Mouse (Mus musculus) forebrain, embryonic 13.5 days (tissue): Measurements from ENCODE around the gene Pigk. TPM values are rescaled to one million over a fixed set of nuclear protein-coding genes. Genes with fewer than 3 reads are reported as not detected.
A peak's percentile ranks its signal among the peaks of the same experiment; 100 is the strongest.
"Not testable (repeated sequence)": the region's sequence is repeated elsewhere in the genome, so short reads cannot be mapped to it uniquely, and the experiment has no call there.

Experiments used
- ATAC-seq: fragments of 200-750 bp; cut with Nextera tagmentation; 2 replicates; pipeline ENCODE4 v1.8.0; 2017
- H3K27ac ChIP-seq: fragments of 300-500 bp; sonication (generic); 2 replicates; pipeline ENCODE4 v1.5.1; 2015; ENCODE audit warnings: inconsistent platforms, mild to moderate bottlenecking, moderate library complexity
- H3K27me3 ChIP-seq: fragments of 300-500 bp; sonication (generic); 2 replicates; pipeline ENCODE4 v1.6.1; 2015; ENCODE audit warnings: mild to moderate bottlenecking, inconsistent platforms
- H3K36me3 ChIP-seq: fragments of 300-500 bp; sonication (generic); 2 replicates; pipeline ENCODE4 v1.6.1; 2015; ENCODE audit warnings: mild to moderate bottlenecking, inconsistent platforms; ENCODE audit not compliant: poor library complexity, severe bottlenecking
- H3K4me1 ChIP-seq: fragments of 300-500 bp; sonication (generic); 2 replicates; pipeline ENCODE4 v1.6.1; 2015; ENCODE audit warnings: inconsistent platforms
- H3K4me2 ChIP-seq: fragments of 300-500 bp; sonication (generic); 2 replicates; pipeline ENCODE4 v1.6.1; 2015; ENCODE audit warnings: inconsistent platforms, mild to moderate bottlenecking, moderate library complexity
- H3K4me3 ChIP-seq: fragments of 300-500 bp; sonication (generic); 2 replicates; pipeline ENCODE4 v1.5.1; 2015; ENCODE audit warnings: mild to moderate bottlenecking, inconsistent platforms
- H3K9ac ChIP-seq: fragments of 300-500 bp; sonication (generic); 2 replicates; pipeline ENCODE4 v1.6.1; 2015; ENCODE audit warnings: mild to moderate bottlenecking, inconsistent platforms
- H3K9me3 ChIP-seq: fragments of 300-500 bp; sonication (generic); replicated peaks from 2 replicates; pipeline ENCODE4 v1.6.1; 2016; ENCODE audit warnings: inconsistent platforms
- WGBS: fragments of 180-500 bp; shearing (Covaris S2); methylation state at CpG from one replicate; pipeline ENCODE4 v1.1.7; 2015; 5-methylcytosine and 5-hydroxymethylcytosine counted together
- polyA plus RNA-seq: library from polyadenylated mRNA; unstranded; fragments of >200 nt; fragmentation: Nextera tagmentation; extraction: Ambion mirVana; gene quantifications from 2 replicates; pipeline ENCODE4 v1.2.1, GENCODE M21; 2015

The Pigk gene
- polyA plus RNA-seq, 1 experiment from 2014 or later, result 29.0 TPM

DNA sequence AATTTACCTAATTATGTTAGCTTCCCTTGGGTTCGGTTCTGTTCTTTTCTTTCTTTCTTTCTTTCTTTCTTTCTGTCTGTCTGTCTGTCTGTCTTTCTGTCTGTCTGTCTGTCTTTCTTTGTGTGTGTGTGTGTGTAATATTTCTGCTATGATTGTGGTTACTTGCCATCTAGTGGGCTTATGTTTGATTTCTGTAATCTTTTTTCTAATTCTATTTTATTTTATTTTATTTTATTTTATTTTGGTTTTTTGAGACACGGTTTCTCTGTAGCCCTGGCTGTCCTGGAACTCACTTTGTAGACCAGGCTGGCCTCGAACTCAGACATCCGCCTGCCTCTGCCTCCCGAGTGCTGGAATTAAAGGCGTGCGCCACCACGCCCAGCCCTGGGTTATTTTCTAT is 12.4 kb upstream of the Pigk start:
- not testable (repeated sequence) for H3K36me3 ChIP-seq, H3K4me3 ChIP-seq, H3K4me1 ChIP-seq, ATAC-seq, H3K27ac ChIP-seq, H3K27me3 ChIP-seq, H3K9me3 ChIP-seq, H3K9ac ChIP-seq, H3K4me2 ChIP-seq
- 88% methylated on average over 8 of the region's 8 CpGs for WGBS

DNA sequence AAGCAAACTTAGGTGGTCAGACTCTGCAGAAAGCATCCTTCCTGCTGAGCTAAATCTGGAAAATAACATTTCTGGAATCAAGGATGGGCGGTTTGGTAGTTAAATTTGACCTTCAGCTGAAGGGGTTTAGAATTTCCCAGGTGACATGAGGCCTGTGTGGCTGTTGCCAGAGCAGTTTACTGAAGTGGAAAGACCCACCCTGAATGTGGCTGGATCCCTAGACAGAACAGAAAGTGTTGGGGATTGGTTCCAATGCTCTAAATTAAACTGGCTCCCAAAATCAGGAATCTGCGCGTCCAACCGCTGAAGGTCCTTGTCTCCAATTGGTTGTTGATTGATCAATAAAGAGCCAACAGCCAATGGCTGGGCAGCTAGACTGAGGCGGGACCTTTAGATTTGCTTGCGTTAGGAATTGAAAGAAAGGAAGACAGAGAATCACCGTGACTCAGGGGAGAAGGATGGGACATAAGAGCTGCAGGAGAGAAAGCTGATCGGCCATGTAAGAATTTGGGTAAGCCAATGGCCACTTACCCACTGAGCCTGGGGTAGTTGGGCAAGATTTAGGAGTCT is 11.5 kb upstream of the Pigk start:
- Histone ChIP-seq H3K36me3 (no peaks in the 10 kb centered on the region), H3K9ac (no peak overlapping the region), H3K4me1 (no peaks in the 10 kb centered on the region), H3K4me3 (peak overlapping the region; percentile 23; the same call in 1 of the 2 replicates), H3K9me3 (no peaks in the 10 kb centered on the region), H3K4me2 (peak overlapping the region; percentile 44), H3K27ac (no peak overlapping the region), H3K27me3 (no peaks in the 10 kb centered on the region)
- 45% methylated on average over 8 of the region's 8 CpGs for WGBS
- ATAC-seq, result peak; percentile 68

DNA sequence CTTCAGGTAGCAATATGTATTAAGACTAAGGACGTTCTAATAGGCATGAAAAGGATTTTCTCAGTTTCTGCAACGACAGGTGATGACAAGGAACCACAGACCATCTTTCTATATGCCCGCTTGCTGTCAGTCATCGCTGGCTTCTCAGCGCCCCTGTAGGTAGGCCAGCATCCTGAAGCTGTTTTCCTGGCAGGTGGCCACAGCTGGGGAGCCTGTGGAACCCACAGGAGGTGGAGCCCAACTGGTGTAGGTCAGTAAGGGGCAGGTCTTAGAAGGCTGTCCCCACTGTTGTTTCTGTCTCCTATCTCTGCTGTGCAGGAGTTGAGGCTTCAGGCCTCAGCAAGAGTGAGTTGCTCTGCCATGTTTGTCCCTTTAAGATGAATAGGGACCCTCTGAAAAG is 8.1 kb upstream of the Pigk start:
- no peaks in the 10 kb centered on the region for H3K4me1 ChIP-seq
- 76% methylated on average over 5 of the region's 5 CpGs for WGBS
- ATAC-seq, result no peak

DNA sequence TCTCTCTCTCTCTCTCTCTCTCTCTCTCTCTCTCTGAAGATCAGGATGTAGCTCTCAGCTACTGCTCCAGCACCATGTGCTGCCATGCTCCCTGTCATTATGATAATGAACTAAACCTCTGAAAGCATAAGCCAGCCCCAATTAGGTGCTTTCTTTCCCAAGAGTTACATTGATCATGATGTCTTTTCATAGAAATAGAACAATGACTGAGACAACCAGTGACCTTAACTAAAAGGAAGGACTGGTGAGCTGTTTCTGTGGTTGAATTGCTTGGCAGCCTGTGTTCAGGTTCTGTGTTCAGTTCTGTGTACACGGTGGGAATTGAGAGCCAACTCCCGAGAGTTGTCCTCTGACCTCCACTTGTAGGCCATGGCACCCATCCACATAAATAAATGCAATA is 7.0 kb upstream of the Pigk start:
- no peak overlapping the region for H3K9ac ChIP-seq
- no peak overlapping the region for H3K4me2 ChIP-seq
- H3K27ac ChIP-seq, result no peak overlapping the region
- no peaks in the 10 kb centered on the region for H3K36me3 ChIP-seq
- no peaks in the 10 kb centered on the region for H3K9me3 ChIP-seq
- no peak overlapping the region for H3K4me3 ChIP-seq
- no peaks in the 10 kb centered on the region for H3K4me1 ChIP-seq
- no peak for ATAC-seq
- WGBS, result 80% methylated on average over 2 of the region's 2 CpGs
- H3K27me3 ChIP-seq, result 0 out of 2 replicates have a peak, but pooled peaks cover under 1% of the 10 kb centered on the region

More for the DNA sequence above, 8.1 kb upstream of the Pigk start:
- Histone ChIP-seq H3K4me3 (no peak overlapping the region), H3K27ac (no peak overlapping the region), H3K9ac (no peak overlapping the region), H3K9me3 (no peaks in the 10 kb centered on the region), H3K27me3 (no peaks in the 10 kb centered on the region), H3K4me2 (no peak overlapping the region), H3K36me3 (no peaks in the 10 kb centered on the region)

DNA sequence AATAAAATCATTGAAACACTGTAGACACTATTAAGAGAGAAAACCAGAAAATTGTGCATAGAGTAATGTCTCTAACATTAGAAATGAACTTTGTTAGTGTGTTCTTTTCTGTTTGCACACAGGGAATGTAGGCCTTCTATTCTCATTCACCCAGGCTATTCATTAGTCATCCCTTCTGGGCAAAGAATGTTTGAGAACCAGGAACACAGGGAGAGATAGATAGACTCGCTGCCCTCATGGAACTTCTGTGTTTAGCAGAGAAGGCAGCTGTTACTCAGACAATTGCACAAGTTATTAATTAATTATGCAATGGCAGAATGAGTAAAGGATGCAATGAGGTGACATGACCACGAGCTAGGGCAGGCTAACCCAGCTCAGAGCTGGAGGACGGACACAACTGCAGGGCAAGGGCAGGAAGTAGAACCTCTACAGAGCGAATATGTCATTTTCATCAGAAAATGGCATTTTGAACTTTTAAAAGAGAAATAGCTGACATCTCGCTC is 6.5 kb upstream of the Pigk start:
- H3K36me3 ChIP-seq, result no peaks in the 10 kb centered on the region
- H3K4me2 ChIP-seq, result no peak overlapping the region
- 84% methylated on average over 5 of the region's 5 CpGs for WGBS
- ATAC-seq, result no peak
- H3K27ac ChIP-seq, result no peak overlapping the region
- H3K4me3 ChIP-seq, result no peak overlapping the region
- no peaks in the 10 kb centered on the region for H3K9me3 ChIP-seq
- H3K4me1 ChIP-seq, result no peaks in the 10 kb centered on the region
- no peak overlapping the region for H3K9ac ChIP-seq
- H3K27me3 ChIP-seq, result 0 out of 2 replicates have a peak, but pooled peaks cover 5% of the 10 kb centered on the region

DNA sequence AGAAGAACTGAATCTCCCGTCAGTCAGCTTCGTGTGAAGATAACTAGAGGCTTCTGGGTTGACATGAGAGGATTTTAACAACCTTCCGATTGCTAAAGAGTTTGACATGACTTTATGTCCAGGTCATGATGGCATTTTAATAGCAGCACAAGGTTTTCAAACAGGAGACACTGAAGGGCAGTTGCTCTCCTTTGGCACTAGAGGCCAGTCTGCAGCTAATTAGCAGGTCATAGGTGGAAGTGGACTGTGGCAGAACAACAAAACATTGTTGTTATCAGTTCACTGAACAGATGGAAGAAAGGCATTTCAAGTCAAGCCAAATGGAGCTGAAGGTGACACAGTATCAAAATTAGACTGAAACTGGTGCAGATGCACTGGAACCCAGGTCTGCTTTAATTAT is 4.0 kb upstream of the Pigk start:
- Histone ChIP-seq H3K4me1 (peaks cover 5% of the 10 kb centered on the region), H3K4me2 (no peak overlapping the region), H3K27ac (no peak overlapping the region), H3K4me3 (no peak overlapping the region), H3K36me3 (no peaks in the 10 kb centered on the region), H3K9me3 (no peaks in the 10 kb centered on the region), H3K9ac (no peak overlapping the region), H3K27me3 (0 out of 2 replicates have a peak, but pooled peaks cover 5% of the 10 kb centered on the region)
- no peak for ATAC-seq
- WGBS, result 82% methylated on average over 3 of the region's 3 CpGs

DNA sequence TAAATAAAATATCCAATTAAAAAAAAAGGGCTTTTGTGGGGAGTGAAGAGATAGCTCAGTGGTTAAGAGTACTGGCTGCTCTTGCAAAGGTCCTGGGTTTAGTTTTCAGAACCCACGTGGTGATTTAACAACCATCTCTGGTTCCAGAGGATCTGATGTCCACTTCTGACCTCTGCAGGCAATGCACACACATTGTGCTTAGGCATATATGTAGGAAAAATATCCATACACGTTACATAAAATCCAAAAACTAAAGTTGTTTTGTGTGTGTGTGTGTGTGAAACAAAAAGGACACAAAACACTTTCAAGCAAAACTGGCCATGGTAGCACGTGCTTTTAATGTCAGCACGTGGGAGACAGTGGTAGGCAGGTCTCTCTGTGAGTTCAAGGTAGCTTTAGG is 943 bp upstream of the Pigk start:
- Histone ChIP-seq H3K27ac (no peak overlapping the region), H3K9ac (no peak overlapping the region), H3K4me1 (peaks cover 11% of the 10 kb centered on the region), H3K36me3 (no peaks in the 10 kb centered on the region), H3K4me3 (no peak overlapping the region), H3K9me3 (no peaks in the 10 kb centered on the region), H3K27me3 (0 out of 2 replicates have a peak, but pooled peaks cover 5% of the 10 kb centered on the region), H3K4me2 (no peak overlapping the region)
- 77% methylated on average over 4 of the region's 4 CpGs for WGBS
- ATAC-seq, result no peak

DNA sequence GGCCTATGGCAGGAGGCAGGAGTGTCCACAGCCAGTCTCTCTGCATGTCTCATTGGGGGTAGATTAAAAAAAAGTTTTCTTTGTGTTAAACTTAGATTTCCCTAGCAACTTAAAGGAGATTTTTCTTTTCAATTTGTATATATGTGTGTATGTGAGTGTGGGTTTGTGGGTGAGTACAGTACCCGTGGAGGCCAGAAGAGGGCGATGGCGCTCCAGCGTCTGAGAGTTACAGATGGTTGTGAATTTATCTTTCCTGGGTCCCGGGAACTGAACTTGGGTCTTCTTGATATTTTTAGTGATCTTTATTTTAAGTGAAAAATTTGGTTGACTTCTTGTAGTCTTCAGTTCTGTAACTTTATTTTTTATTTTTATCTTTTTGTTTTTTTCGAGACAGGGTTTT is 7.4 kb downstream of the Pigk start:
- no peaks in the 10 kb centered on the region for H3K27me3 ChIP-seq
- H3K4me3 ChIP-seq, result no peak overlapping the region
- H3K4me2 ChIP-seq, result no peak overlapping the region
- no peaks in the 10 kb centered on the region for H3K9me3 ChIP-seq
- H3K9ac ChIP-seq, result no peak overlapping the region
- H3K4me1 ChIP-seq, result no peaks in the 10 kb centered on the region
- ATAC-seq, result no peak
- H3K27ac ChIP-seq, result no peak overlapping the region
- peaks cover 15% of the 10 kb centered on the region for H3K36me3 ChIP-seq
- 85% methylated on average over 6 of the region's 6 CpGs for WGBS

DNA sequence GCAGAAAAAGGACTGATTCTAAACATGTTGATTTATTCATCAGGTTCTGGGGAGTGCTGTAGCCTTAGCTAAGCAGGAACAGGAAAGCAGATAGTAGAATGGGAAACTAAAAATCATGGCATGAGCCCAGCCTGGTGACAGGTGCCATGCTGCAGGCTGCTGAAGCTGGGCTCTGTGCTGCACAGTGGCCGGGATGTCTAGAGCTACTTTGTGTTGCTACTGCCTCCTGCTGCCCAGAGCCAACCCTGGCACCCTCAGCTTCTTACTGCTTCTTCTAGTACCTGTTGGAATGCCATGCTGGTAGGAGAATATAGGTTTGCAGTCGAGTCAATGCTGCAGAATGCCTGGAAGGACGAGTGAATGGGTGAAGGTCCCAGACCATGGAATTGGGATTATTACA is 8.9 kb downstream of the Pigk start:
- Histone ChIP-seq H3K27me3 (no peaks in the 10 kb centered on the region), H3K4me1 (0 out of 2 replicates have a peak, but pooled peaks cover 3% of the 10 kb centered on the region), H3K4me2 (no peak overlapping the region), H3K4me3 (no peak overlapping the region), H3K36me3 (peaks cover 15% of the 10 kb centered on the region), H3K27ac (no peak overlapping the region), H3K9ac (no peak overlapping the region), H3K9me3 (no peaks in the 10 kb centered on the region)
- no peak for ATAC-seq
- 49% methylated on average over 3 of the region's 3 CpGs for WGBS

DNA sequence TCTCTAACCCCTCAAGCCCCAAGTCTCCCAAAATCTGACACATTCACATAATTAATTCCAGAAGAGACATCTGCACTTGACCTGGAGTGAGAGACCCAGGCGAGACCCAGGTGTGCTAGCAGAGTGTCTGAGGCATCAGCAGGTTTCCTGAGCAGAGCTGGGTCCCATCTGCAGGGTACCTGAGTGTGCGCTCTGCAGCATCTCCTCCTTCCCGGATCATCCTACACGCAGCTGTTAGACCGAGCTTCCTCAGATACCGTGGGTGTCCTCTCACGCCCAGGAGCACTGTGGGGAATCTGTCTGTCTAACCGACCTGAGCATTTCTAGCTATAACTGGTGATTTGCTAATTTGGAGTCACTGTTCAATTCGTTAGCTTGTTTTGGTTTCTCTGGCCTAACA is 10.5 kb downstream of the Pigk start:
- Histone ChIP-seq H3K27ac (no peak overlapping the region), H3K36me3 (peaks cover 15% of the 10 kb centered on the region), H3K4me3 (no peak overlapping the region), H3K9me3 (no peaks in the 10 kb centered on the region), H3K4me2 (no peak overlapping the region), H3K4me1 (0 out of 2 replicates have a peak, but pooled peaks cover 3% of the 10 kb centered on the region), H3K9ac (no peak overlapping the region), H3K27me3 (no peaks in the 10 kb centered on the region)
- 91% methylated on average over 9 of the region's 9 CpGs for WGBS
- no peak for ATAC-seq

DNA sequence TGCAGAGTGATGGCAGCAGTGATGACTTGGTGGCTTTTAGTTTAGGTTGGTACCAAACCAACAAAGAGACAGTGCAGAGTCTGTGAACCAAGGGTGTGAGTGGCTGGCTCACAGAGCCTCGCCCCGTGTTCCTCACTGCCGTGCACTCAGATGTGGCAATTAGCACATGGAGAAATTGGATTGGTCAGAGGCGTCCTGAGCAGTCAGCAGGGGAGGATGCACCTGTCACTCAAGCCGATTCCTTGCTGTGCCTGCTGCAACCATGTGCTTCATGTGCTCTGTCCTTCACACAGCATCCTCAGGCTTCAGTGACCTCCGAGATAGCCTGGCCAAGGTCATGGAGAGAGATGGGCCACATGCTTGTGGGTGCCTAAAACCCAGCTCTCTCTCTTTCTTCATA is 14.3 kb downstream of the Pigk start:
- Histone ChIP-seq H3K36me3 (peaks cover 9% of the 10 kb centered on the region), H3K4me2 (no peak overlapping the region), H3K9ac (no peak overlapping the region), H3K9me3 (no peaks in the 10 kb centered on the region), H3K4me3 (no peak overlapping the region), H3K27me3 (no peaks in the 10 kb centered on the region), H3K27ac (no peak overlapping the region), H3K4me1 (0 out of 2 replicates have a peak, but pooled peaks cover 3% of the 10 kb centered on the region)
- no peak for ATAC-seq
- WGBS, result 47% methylated on average over 6 of the region's 6 CpGs

DNA sequence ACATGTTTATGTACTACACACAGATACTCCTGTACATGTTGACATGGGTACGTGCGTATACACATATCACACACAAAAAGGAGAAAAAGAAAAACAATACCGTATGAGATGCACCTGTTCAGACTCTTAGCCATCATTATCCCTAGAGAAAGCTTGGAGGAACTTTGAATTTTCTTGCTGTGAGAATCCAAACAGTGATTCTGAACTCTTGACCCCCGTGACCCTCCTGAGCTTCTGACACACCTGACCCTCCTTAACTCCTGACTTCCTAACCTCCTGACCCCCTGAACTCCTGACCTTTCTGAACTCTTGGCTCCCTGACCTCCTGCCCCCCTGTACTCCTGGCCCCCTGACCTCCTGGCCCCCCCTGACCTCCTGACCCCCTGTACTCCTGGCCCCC is 19.1 kb downstream of the Pigk start:
- Histone ChIP-seq H3K9me3 (no peaks in the 10 kb centered on the region), H3K27ac (no peak overlapping the region), H3K9ac (no peak overlapping the region), H3K36me3 (no peaks in the 10 kb centered on the region), H3K4me2 (no peak overlapping the region), H3K27me3 (no peaks in the 10 kb centered on the region), H3K4me3 (no peak overlapping the region), H3K4me1 (0 out of 2 replicates have a peak, but pooled peaks cover 3% of the 10 kb centered on the region)
- 93% methylated on average over 4 of the region's 4 CpGs for WGBS
- ATAC-seq, result no peak

DNA sequence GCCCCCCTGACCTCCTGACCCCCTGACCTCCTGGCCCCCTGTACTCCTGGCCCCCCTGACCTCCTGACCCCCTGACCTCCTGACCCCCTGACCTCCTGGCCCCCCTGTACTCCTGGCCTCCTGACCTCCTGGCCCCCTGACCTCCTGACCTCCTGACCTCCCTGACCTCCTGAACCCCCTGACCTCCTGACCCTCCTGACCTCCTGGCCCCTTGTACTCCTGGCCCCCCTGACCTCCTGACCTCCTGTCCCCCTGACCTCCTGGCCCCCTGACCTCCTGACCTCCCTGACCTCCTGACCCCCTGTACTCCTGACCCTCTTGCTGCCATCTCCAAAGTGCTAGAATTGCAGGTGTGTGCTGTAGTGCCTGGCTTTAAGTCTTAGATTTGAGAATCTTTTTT is 19.6 kb downstream of the Pigk start:
- Histone ChIP-seq H3K4me2 (no peak overlapping the region), H3K27ac (no peak overlapping the region), H3K27me3 (no peaks in the 10 kb centered on the region), H3K9me3 (no peaks in the 10 kb centered on the region), H3K4me1 (0 out of 2 replicates have a peak, but pooled peaks cover 3% of the 10 kb centered on the region), H3K36me3 (no peaks in the 10 kb centered on the region), H3K4me3 (no peak overlapping the region), H3K9ac (no peak overlapping the region)
- ATAC-seq, result no peak
